Mouse (Mus musculus) stomach, postnatal 0 days (tissue): Measurements from ENCODE around the gene Dcbld1.

Experiments used
- CTCF ChIP-seq: IDR thresholded peaks from 2 replicates; pipeline ENCODE4 v1.5.1; 2016; ENCODE audit warnings: antibody characterized with exemption, low read depth, mild to moderate bottlenecking, moderate library complexity
- EP300 ChIP-seq: optimal IDR thresholded peaks from 2 replicates; pipeline ENCODE3; 2016; ENCODE audit warnings: antibody characterized with exemption

GRCm38 (mm10) chr10:52235461-52235860 is 2.0 kb downstream of the Dcbld1 start:
- TF ChIP-seq CTCF (no peak), EP300 (no peak)
